Mouse (Mus musculus) midbrain, embryonic 11.5 days (tissue): ENCODE data around the gene Tmem163. TPM values are rescaled to one million over a fixed set of nuclear protein-coding genes. Genes with fewer than 3 reads are reported as not detected.
A peak's percentile ranks its signal among the peaks of the same experiment; 100 is the strongest.

Experiments
- ATAC-seq: fragments of 200-750 bp; cut with Nextera tagmentation; 2 replicates; pipeline ENCODE4 v1.8.0; 2017; ENCODE audit warnings: moderate TSS enrichment, moderate library complexity; ENCODE audit not compliant: low FRiP score
- DNase-seq: peaks from one replicate; pipeline ENCODE4 v3.0.0; 2015; ENCODE audit warnings: low spot score; ENCODE audit errors: missing footprints
- H3K27ac ChIP-seq: fragments of 300-500 bp; sonication (generic); 2 replicates; pipeline ENCODE4 v1.5.1; 2014; ENCODE audit warnings: low read depth, low read length
- H3K27me3 ChIP-seq: fragments of 300-500 bp; sonication (generic); 2 replicates; pipeline ENCODE4 v1.6.1; 2014; ENCODE audit warnings: mild to moderate bottlenecking, low read length, moderate library complexity, mixed read lengths; ENCODE audit not compliant: control insufficient read depth, insufficient read depth
- H3K36me3 ChIP-seq: fragments of 300-500 bp; sonication (generic); 2 replicates; pipeline ENCODE4 v1.6.1; 2014; ENCODE audit warnings: mild to moderate bottlenecking, low read length, moderate library complexity, mixed read lengths; ENCODE audit not compliant: control insufficient read depth, insufficient read depth
- H3K4me1 ChIP-seq: fragments of 300-500 bp; sonication (generic); 2 replicates; pipeline ENCODE4 v1.6.1; 2014; ENCODE audit warnings: low read length; ENCODE audit not compliant: control insufficient read depth, insufficient read depth
- H3K4me2 ChIP-seq: fragments of 300-500 bp; sonication (generic); 2 replicates; pipeline ENCODE4 v1.6.1; 2014; ENCODE audit warnings: mild to moderate bottlenecking, moderate library complexity
- H3K4me3 ChIP-seq: fragments of 300-500 bp; sonication (generic); 2 replicates; pipeline ENCODE4 v1.5.1; 2014; ENCODE audit warnings: low read depth, low read length
- H3K9ac ChIP-seq: fragments of 300-500 bp; sonication (generic); 2 replicates; pipeline ENCODE4 v1.6.1; 2014; ENCODE audit warnings: low read length
- H3K9me3 ChIP-seq: fragments of 300-500 bp; sonication (generic); 2 replicates; pipeline ENCODE4 v1.6.1; 2016; ENCODE audit warnings: low read length; ENCODE audit not compliant: control insufficient read depth
- WGBS: fragments of 180-500 bp; shearing (Covaris S2); extraction: QIAGEN DNeasy Blood & Tissue Kit; methylation state at CpG from one replicate; pipeline ENCODE4 v1.1.7; 2014; 5-methylcytosine and 5-hydroxymethylcytosine counted together
- polyA plus RNA-seq: library from polyadenylated mRNA; unstranded; fragments of >200 nt; fragmentation: Nextera tagmentation; extraction: Ambion mirVana; gene quantifications from 2 replicates; pipeline ENCODE4 v1.2.1, GENCODE M21; 2014

Gene Tmem163
- polyA plus RNA-seq, 1 experiment from 2014 or later, result 43.1 TPM

- Histone ChIP-seq H3K4me2 (no peak overlapping the region), H3K27ac (no peak overlapping the region), H3K27me3 (no peaks in the 10 kb centered on the region), H3K9me3 (no peaks in the 10 kb centered on the region), H3K4me1 (peaks cover 11% of the 10 kb centered on the region), H3K36me3 (no peaks in the 10 kb centered on the region), H3K9ac (no peak overlapping the region), H3K4me3 (no peak overlapping the region)
- WGBS, result 79% methylated on average over 13 of the region's 13 CpGs
- ATAC-seq (no peak), DNase-seq (peak; percentile 69)
These were observed 16.8 kb downstream of the Tmem163 start for GRCm38 (mm10) chr1:127662385-127663068.

- Histone ChIP-seq H3K9me3 (no peaks in the 10 kb centered on the region), H3K36me3 (no peaks in the 10 kb centered on the region), H3K27ac (peak overlapping the region; percentile 60), H3K9ac (peak overlapping the region; percentile 61), H3K4me1 (peaks cover 11% of the 10 kb centered on the region), H3K4me2 (peak overlapping the region; percentile 24), H3K4me3 (no peak overlapping the region), H3K27me3 (no peaks in the 10 kb centered on the region)
- ATAC-seq, result peak; percentile 79
- WGBS, result 27% methylated on average over 13 of the region's 13 CpGs
- DNase-seq, result peak; percentile 92
These were observed 18.0 kb downstream of the Tmem163 start for GRCm38 (mm10) chr1:127661118-127662012.

DNA sequence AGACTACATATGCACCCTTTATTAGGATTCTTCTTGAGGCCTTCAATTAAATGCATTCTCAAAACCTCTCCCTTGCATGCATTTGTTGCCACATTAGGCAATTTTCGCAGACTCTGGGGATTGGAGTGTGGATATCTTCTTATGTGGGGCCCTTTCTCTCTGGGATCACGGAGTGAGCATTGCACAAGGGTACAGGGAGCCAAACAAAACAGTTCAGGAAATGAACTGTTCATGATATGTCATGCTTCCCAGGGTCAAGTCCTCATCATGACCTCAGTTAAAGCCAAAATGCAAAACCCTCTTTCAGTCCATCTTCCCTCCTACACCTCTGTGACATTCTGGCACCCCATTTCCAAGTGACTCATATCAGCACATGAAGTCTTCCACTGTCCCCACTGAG, 27.8 kb downstream of the Tmem163 start:
- H3K27ac ChIP-seq, result no peak overlapping the region
- H3K9me3 ChIP-seq, result no peaks in the 10 kb centered on the region
- no peak overlapping the region for H3K4me3 ChIP-seq
- H3K27me3 ChIP-seq, result no peaks in the 10 kb centered on the region
- WGBS, result 79% methylated on average over 2 of the region's 2 CpGs
- H3K36me3 ChIP-seq, result no peaks in the 10 kb centered on the region
- H3K4me1 ChIP-seq, result no peaks in the 10 kb centered on the region
- no peak overlapping the region for H3K9ac ChIP-seq
- DNase-seq (no peak), ATAC-seq (no peak)
- no peak overlapping the region for H3K4me2 ChIP-seq

DNA sequence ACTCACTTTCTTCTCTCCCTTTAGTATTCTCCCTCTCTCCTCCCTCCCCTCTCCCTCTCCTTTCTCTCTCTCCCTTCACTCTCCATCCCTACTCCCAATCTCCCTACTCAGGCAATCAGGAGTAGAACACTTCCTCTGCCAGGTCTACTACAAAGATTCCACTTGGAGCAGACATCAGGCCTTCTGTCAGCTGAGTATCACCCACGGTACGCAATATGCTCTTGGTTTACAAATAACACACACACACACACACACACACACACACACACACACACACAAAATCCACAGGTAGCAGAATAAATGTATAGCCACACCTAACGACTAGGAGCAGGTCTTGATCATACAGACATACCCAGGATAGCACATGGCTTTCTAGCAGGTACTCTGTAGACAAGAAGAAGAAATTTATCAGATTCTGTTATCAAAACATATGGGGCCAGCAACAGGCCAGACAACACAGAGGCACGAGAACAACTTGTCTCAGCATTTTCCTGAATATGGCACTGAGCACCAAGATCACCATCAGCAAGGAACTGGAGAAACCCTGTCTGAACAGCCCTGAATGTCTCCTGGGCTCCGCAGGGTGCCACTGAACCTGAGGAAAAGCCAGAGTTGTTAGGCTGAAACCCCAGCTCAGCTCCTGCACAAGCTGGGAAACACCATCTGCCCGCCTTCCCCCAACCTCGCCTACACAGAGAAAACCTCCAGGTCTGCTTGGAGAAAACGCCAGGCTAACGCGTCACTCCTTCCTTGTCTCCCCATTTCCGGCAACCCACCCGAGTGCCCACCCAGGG, 36.2 kb downstream of the Tmem163 start:
- Histone ChIP-seq H3K27ac (no peak overlapping the region), H3K4me2 (no peak overlapping the region), H3K4me1 (no peaks in the 10 kb centered on the region; the same call in 1 of the 2 replicates), H3K4me3 (no peak overlapping the region), H3K9ac (no peak overlapping the region), H3K36me3 (no peaks in the 10 kb centered on the region), H3K27me3 (no peaks in the 10 kb centered on the region), H3K9me3 (no peaks in the 10 kb centered on the region)
- no peak for DNase-seq
- 90% methylated on average over 12 of the region's 12 CpGs for WGBS
- ATAC-seq, result no peak

DNA sequence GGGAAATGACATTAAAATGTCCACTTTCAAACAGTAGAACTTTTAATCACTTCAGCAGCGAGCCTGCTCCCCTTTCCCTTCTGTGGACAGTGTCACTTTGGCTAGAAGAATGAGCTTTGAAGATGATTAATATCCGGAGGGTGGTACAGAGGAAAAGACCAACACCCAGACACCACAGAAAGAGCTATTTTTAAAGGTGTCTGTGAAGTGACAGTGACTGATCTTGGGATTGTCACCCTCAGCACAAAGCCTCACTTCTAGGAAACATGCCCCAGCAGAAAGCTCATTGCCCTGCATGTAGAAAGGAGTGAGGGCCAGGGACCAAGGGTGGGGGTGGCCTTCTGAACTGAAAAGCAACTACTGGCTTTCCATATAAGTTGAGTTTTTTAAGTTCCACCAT, 41.4 kb downstream of the Tmem163 start:
- Histone ChIP-seq H3K27me3 (no peaks in the 10 kb centered on the region), H3K4me2 (no peak overlapping the region), H3K4me1 (no peaks in the 10 kb centered on the region), H3K4me3 (no peak overlapping the region), H3K27ac (no peak overlapping the region), H3K9me3 (no peaks in the 10 kb centered on the region), H3K9ac (no peak overlapping the region), H3K36me3 (no peaks in the 10 kb centered on the region)
- 75% methylated on average over 2 of the region's 2 CpGs for WGBS
- ATAC-seq, result no peak
- DNase-seq, result peak; percentile 28

- no peak overlapping the region for H3K4me3 ChIP-seq
- H3K9me3 ChIP-seq, result no peaks in the 10 kb centered on the region
- no peaks in the 10 kb centered on the region for H3K36me3 ChIP-seq
- WGBS, result 70% methylated on average over 7 of the region's 7 CpGs
- ATAC-seq, result no peak
- no peak overlapping the region for H3K27ac ChIP-seq
- H3K9ac ChIP-seq, result no peak overlapping the region
- no peak overlapping the region for H3K4me2 ChIP-seq
- no peaks in the 10 kb centered on the region for H3K4me1 ChIP-seq
- H3K27me3 ChIP-seq, result no peaks in the 10 kb centered on the region
- no peak for DNase-seq
These were observed 52.2 kb downstream of the Tmem163 start for GRCm38 (mm10) chr1:127627151-127627550.

GRCm38 (mm10) chr1:127625577-127626362, 53.6 kb downstream of the Tmem163 start:
- Histone ChIP-seq H3K36me3 (no peaks in the 10 kb centered on the region), H3K27me3 (no peaks in the 10 kb centered on the region), H3K4me3 (no peak overlapping the region), H3K4me1 (no peaks in the 10 kb centered on the region), H3K9me3 (no peaks in the 10 kb centered on the region), H3K27ac (no peak overlapping the region), H3K4me2 (no peak overlapping the region), H3K9ac (no peak overlapping the region)
- ATAC-seq, result no peak
- no peak for DNase-seq
- 56% methylated on average over 5 of the region's 5 CpGs for WGBS

GRCm38 (mm10) chr1:127622349-127622748, 57.0 kb downstream of the Tmem163 start:
- Histone ChIP-seq H3K9me3 (no peaks in the 10 kb centered on the region), H3K27ac (no peak overlapping the region), H3K4me1 (no peaks in the 10 kb centered on the region), H3K27me3 (no peaks in the 10 kb centered on the region), H3K36me3 (no peaks in the 10 kb centered on the region), H3K4me3 (no peak overlapping the region), H3K9ac (no peak overlapping the region), H3K4me2 (no peak overlapping the region)
- peak; percentile 80 for DNase-seq
- ATAC-seq, result no peak
- 80% methylated on average over 5 of the region's 5 CpGs for WGBS
